Mouse (Mus musculus): Measurements from ENCODE around the gene Dusp1. TPM values are rescaled to one million over a fixed set of nuclear protein-coding genes. Genes with fewer than 3 reads are reported as not detected.

Gene Dusp1
- polyA plus RNA-seq, 1 experiment: 107 TPM

DNA sequence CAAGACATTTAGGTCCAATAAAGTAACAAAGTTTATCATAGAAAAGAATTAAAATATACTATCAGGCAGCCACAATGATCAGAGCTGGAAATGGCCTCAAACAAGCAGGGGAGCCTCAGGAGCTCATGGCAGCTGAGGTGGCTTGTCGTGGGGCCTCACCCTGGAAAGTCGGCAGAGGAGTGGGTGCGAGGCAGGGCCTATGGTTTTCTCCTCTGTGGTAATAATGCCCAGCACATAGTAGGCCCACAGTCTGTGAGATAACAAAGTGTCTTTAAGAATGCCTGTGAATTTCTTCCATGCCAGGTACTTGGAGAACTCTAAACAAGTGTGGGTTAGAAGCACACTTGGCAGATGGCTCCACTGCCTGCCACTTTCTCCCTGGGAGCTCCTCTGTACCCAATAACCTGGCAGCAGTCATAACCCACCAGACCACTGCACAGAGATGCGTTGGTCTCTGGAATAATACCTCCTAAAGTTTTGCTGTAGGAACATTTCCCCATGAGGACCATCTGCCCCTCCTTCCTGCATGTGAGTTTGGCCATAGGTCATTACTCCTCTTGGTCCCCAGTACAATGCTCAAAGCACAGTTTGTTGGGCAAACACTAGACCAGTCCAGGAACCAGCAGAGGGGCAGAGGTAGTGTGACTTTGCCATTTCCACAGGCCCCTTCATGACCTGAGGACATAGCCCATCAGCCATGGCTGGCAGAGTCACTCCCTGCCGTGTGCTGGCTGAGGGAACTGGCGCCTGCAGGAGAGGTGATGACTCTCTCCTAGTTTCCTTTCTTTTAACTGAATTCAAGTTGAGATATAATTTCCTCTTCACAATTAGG, 48.3 kb downstream of the Dusp1 start:
- Histone ChIP-seq H3K4me3 (replicated peaks) (peak overlapping the region; percentile 49), H3K36me3 (ENCODE audit: control insufficient read depth) (peaks cover 21% of the 10 kb centered on the region), H3K9me3 (ENCODE audit: control insufficient read depth, low read length) (no peaks in the 10 kb centered on the region), H3K4me1 (ENCODE audit: control insufficient read depth) (peaks cover 92% of the 10 kb centered on the region), H3K27me3 (ENCODE audit: control insufficient read depth) (no peaks in the 10 kb centered on the region)
- TF ChIP-seq TAL1 (IDR thresholded peaks at IDR 0.05; ENCODE audit: low read length): no peak
- TF ChIP-seq GATA1 (IDR thresholded peaks at IDR 0.05; ENCODE audit: low read length): no peak

GRCm38 (mm10) chr17:26512961-26513360, 49.0 kb downstream of the Dusp1 start:
- no peak overlapping the region for H3K4me3 ChIP-seq (replicated peaks)
- no peaks in the 10 kb centered on the region for H3K9me3 ChIP-seq (ENCODE audit: control insufficient read depth, low read length)
- TF ChIP-seq TAL1 (IDR thresholded peaks at IDR 0.05; ENCODE audit: low read length) (no peak), GATA1 (IDR thresholded peaks at IDR 0.05; ENCODE audit: low read length) (no peak)
- H3K36me3 ChIP-seq (ENCODE audit: control insufficient read depth): peaks cover 23% of the 10 kb centered on the region
- H3K4me1 ChIP-seq (ENCODE audit: control insufficient read depth): peaks cover 93% of the 10 kb centered on the region
- no peaks in the 10 kb centered on the region for H3K27me3 ChIP-seq (ENCODE audit: control insufficient read depth)

DNA sequence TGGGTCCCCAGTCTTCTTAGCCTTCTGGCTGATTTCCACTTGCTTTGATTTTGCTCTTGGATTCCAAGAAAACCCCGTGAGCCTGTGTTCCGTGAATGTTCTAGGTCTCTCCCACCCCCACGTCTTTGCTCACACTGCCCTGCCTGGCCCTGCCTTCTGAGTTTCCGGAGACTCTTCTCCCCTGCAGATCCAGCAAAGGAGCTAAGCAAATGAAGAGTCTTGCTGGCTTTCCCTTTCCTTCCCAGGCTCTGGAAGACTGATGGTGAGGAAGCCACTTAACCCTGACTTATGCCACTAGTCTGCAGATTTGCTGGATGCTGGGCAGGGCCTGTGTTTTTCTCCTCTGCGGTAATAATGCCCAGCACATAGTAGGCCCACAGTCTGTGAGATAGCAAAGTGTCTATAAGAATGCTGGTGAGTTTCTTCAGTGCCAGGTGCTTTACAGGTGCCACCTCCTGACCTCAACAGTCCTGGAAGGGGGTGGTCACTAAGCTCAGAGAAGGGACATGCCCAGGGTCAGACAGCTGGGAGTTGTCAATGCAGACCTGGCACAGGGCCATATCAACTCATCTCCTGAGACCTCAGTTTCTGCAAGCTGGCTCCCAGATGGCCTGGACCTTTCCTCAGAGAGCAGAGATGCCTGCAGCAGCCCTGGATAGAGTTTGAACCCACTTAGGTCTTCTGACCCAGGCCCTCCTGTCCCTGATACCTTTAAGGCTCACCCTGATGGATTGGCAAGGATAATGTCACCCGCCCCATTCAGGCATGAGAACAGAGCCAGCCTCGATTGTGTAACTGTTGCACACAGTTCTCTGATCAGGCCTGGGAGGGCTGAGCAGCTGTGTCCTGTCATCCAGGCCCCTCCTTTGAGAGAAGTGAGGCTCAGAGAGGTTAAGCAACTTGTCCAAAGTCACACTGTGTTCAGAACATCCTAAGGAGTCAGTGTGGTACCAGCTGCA, 49.8 kb downstream of the Dusp1 start:
- TF ChIP-seq GATA1 (IDR thresholded peaks at IDR 0.05; ENCODE audit: low read length) (no peak), TAL1 (IDR thresholded peaks at IDR 0.05; ENCODE audit: low read length) (no peak)
- H3K4me1 ChIP-seq (ENCODE audit: control insufficient read depth): peaks cover 86% of the 10 kb centered on the region

DNA sequence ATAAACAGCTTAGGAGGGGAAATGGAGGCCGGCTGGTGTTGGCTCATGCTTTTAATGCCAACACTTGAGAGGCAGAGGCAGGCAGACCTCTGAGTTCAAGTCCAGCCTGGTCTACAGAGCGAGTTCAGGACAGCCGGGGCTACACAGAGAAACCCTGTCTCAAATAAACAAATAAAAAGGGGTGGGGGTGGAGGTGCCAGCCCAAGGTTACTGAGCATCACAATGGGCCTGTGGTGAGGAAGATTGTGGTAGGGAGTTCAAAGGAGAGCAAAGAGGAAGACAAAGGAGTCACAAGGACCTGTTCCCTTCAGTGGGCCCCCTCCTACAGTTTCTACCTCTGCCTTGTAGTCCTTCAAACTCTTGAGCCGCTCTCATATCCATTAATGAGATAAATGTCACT, 50.7 kb downstream of the Dusp1 start:
- no peaks in the 10 kb centered on the region for H3K27me3 ChIP-seq (ENCODE audit: control insufficient read depth)
- H3K9me3 ChIP-seq (ENCODE audit: control insufficient read depth, low read length): no peaks in the 10 kb centered on the region
- H3K36me3 ChIP-seq (ENCODE audit: control insufficient read depth): peaks cover 39% of the 10 kb centered on the region
- no peak overlapping the region for H3K4me3 ChIP-seq (replicated peaks)
- H3K4me1 ChIP-seq (ENCODE audit: control insufficient read depth): peaks cover 86% of the 10 kb centered on the region
- no peak for TF ChIP-seq GATA1 (IDR thresholded peaks at IDR 0.05; ENCODE audit: low read length)
- no peak for TF ChIP-seq TAL1 (IDR thresholded peaks at IDR 0.05; ENCODE audit: low read length)

More for the DNA sequence above, 49.8 kb downstream of the Dusp1 start:
- H3K27me3 ChIP-seq (ENCODE audit: control insufficient read depth): no peaks in the 10 kb centered on the region
- no peaks in the 10 kb centered on the region for H3K9me3 ChIP-seq (ENCODE audit: control insufficient read depth, low read length)
- peaks cover 32% of the 10 kb centered on the region for H3K36me3 ChIP-seq (ENCODE audit: control insufficient read depth)
- no peak overlapping the region for H3K4me3 ChIP-seq (replicated peaks)

DNA sequence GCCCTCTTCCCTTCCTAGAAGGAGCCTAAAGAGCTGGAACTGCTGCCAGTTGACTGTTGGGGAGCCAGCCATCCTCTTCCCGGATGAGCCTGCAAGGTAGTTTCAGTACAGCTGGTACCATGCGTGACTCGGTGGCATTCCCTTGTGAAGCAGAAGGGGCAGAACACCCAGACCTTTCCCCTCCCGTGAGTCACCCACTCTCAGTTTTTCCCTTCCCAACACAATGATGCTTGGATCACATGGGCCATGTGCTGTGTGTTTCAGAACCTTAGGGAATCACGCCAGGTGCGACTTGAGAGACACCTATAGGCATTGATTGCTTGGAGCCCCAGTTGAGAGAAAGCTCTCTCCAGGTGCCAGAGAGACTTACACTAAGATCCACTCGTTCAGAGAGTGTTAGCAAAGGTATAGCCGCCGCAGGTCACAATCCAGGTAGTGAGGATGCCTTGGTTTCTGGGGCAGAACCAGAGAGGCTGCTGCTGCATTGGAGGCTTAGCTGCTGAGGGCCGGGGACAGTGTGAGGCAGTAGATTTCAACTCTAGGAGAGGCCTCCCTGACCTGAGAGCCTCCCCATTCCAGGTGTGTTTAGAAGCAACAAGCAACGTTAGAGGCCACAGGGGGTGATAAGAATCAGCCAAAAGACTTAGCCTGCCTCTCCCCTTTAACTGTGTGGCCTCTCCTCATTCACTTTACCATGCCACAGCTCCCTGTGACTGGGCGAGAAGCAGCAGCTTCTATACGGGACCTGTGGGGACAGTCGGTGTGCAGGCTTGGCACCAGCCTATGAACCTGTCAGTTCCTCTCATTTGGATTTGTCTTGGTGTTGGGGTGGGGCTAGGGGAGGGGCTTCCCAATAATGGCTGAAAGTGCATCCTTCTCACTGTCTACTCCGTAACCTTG, 51.5 kb downstream of the Dusp1 start:
- no peak for TF ChIP-seq TAL1 (IDR thresholded peaks at IDR 0.05; ENCODE audit: low read length)
- no peak for TF ChIP-seq GATA1 (IDR thresholded peaks at IDR 0.05; ENCODE audit: low read length)
- H3K9me3 ChIP-seq (ENCODE audit: control insufficient read depth, low read length): no peaks in the 10 kb centered on the region
- peak overlapping the region; percentile 8 for H3K4me3 ChIP-seq (replicated peaks)
- H3K27me3 ChIP-seq (ENCODE audit: control insufficient read depth): no peaks in the 10 kb centered on the region
- peaks cover 86% of the 10 kb centered on the region for H3K4me1 ChIP-seq (ENCODE audit: control insufficient read depth)
- peaks cover 44% of the 10 kb centered on the region for H3K36me3 ChIP-seq (ENCODE audit: control insufficient read depth)

GRCm38 (mm10) chr17:26508961-26509771, 52.8 kb downstream of the Dusp1 start:
- Histone ChIP-seq H3K27me3 (ENCODE audit: control insufficient read depth) (no peaks in the 10 kb centered on the region), H3K36me3 (ENCODE audit: control insufficient read depth) (peaks cover 56% of the 10 kb centered on the region), H3K4me1 (ENCODE audit: control insufficient read depth) (peaks cover 85% of the 10 kb centered on the region), H3K9me3 (ENCODE audit: control insufficient read depth, low read length) (no peaks in the 10 kb centered on the region), H3K4me3 (replicated peaks) (peak overlapping the region; percentile 86)
- TF ChIP-seq TAL1 (IDR thresholded peaks at IDR 0.05; ENCODE audit: low read length) (no peak), GATA1 (IDR thresholded peaks at IDR 0.05; ENCODE audit: low read length) (no peak)

DNA sequence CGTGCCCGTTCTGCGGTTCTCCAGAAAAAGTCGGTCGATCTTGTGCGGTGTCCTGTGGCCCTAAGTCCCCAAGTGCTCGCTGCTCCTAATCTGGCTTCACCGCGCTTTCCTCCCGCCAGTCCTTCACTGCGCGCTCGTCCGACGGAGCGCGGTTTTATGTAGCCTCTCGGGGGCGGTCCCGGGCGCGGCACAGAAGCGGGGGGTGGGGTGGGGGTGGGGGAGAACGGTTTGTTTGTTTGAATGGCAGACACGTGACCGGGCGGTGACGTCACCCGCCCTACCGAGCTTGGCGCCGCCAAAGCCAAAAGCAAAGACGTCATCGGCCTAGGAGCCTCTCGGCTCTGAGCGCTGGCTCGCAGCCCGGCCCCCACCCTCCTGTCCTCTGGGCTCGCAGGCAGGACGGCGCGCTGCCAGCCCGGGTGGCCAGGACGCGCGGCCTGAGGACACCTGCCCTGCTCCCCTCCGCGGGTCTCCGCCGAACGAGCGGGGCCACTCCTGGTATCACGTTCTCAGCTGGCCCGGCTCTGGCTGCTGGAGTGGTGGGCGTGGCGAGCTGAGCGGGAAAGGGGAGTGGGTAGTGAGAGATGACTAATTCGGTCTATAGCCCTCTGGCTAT, 53.5 kb downstream of the Dusp1 start:
- H3K27me3 ChIP-seq (ENCODE audit: control insufficient read depth): no peaks in the 10 kb centered on the region
- peak overlapping the region; percentile 86 for H3K4me3 ChIP-seq (replicated peaks)
- peaks cover 85% of the 10 kb centered on the region for H3K4me1 ChIP-seq (ENCODE audit: control insufficient read depth)
- no peak for TF ChIP-seq GATA1 (IDR thresholded peaks at IDR 0.05; ENCODE audit: low read length)
- no peak for TF ChIP-seq TAL1 (IDR thresholded peaks at IDR 0.05; ENCODE audit: low read length)
- H3K9me3 ChIP-seq (ENCODE audit: control insufficient read depth, low read length): no peaks in the 10 kb centered on the region
- peaks cover 61% of the 10 kb centered on the region for H3K36me3 ChIP-seq (ENCODE audit: control insufficient read depth)

All from erythroblast, embryonic 14.5 days (primary cell).